In the genomic region with DNA sequence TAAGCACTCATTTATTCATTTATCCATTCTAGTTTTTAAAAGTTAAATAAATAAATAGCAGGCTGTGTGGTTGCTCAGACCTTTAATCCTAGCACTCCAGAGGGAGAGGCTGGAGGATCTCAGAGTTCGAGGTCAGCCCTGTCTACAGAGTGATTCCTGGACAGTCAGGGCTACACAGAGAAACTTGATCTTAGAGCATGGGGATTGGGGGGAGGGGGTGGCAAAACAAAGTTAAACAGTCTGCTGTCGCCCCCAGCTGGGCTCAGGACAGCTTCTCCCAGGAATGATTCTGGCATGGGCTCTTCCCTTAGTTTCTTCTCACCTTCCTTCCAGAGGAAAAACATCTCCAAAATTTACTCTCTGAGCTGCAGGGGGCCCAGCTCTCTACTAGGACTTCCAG, we compare ENCODE assay signal across 17 mouse cellular contexts. TPM values are rescaled to one million over a fixed set of nuclear protein-coding genes. Genes with fewer than 3 reads are reported as not detected.
DNase-seq lines count a peak whose midpoint lies in the region; ATAC-seq and TF ChIP-seq lines count a peak whose summit lies in the region.
"Had no signal": no experiment of that assay in that cellular context is flagged by ENCODE, and none has a peak within 500 bp of the region (broad histone marks: within the 10 kb centered on the region; RNA-seq: fewer than 3 reads in every experiment).

No protein-coding gene starts in this region.

- H3K4me1 ChIP-seq in kidney, postnatal 0 days (replicated peaks; ENCODE audit: insufficient read depth, low read length), result no peaks in the 10 kb centered on the region
- no peaks in the 10 kb centered on the region for H3K4me1 ChIP-seq in kidney, embryonic 15.5 days

- H3K27ac ChIP-seq in kidney, postnatal 0 days, result no peak overlapping the region
- no peak overlapping the region for H3K27ac ChIP-seq in kidney, embryonic 15.5 days
- H3K27ac ChIP-seq: hindbrain, embryonic 13.5 days had no signal

- peak; percentile 28 for DNase-seq in kidney, postnatal 0 days (ENCODE audit: low spot score)
- peak; percentile 9 for DNase-seq in right cerebral cortex, postnatal 4 days
- DNase-seq in right cerebral cortex, adult 18-20 months, result no peak
- peak; percentile 58 for DNase-seq in embryo, embryonic 10 days (ENCODE audit: low spot score)
- no peak for DNase-seq in urinary bladder, postnatal 10 days (ENCODE audit: low spot score)
- DNase-seq: adrenal gland, postnatal 10 days; gastrocnemius, postnatal 10 days; kidney, adult 9 months; thymus, postnatal 36 days had no signal

- no peak overlapping the region for H3K4me2 ChIP-seq in kidney, postnatal 0 days (ENCODE audit: low read length)
- no peak overlapping the region for H3K4me2 ChIP-seq in kidney, embryonic 15.5 days
- H3K4me2 ChIP-seq: heart, embryonic 11.5 days; hindbrain, embryonic 13.5 days had no signal

- 0 out of 2 replicates have a peak, but pooled peaks have one; percentile 52 for ATAC-seq in kidney, postnatal 0 days (replicated peaks; ENCODE audit: low FRiP score, low read depth)
- ATAC-seq in kidney, embryonic 15.5 days (replicated peaks; ENCODE audit: low FRiP score), result no peak
- ATAC-seq in erythroid progenitor cell, adult 5-6 weeks (replicated peaks; ENCODE audit: low FRiP score, poor library complexity, severe bottlenecking), result no peak

- TF ChIP-seq CTCF in kidney, postnatal 0 days (IDR thresholded peaks at IDR 0.05; ENCODE audit: low read depth), result peak; percentile 41; the same call in 1 of the 2 replicates

- no peak overlapping the region for H3K9ac ChIP-seq in kidney, postnatal 0 days (ENCODE audit: low read depth, low read length)
- no peak overlapping the region for H3K9ac ChIP-seq in kidney, embryonic 15.5 days

- WGBS in kidney, postnatal 0 days, result 10% methylated on average over 2 of the region's 2 CpGs
- WGBS in kidney, embryonic 15.5 days, result 5% methylated on average over 2 of the region's 2 CpGs

- H3K4me3 ChIP-seq in kidney, postnatal 0 days (replicated peaks; ENCODE audit: low read depth, low read length), result no peak overlapping the region
- H3K4me3 ChIP-seq in kidney, embryonic 15.5 days (replicated peaks), result no peak overlapping the region
- H3K4me3 ChIP-seq: hindbrain, embryonic 13.5 days had no signal

- H3K9me3 ChIP-seq in kidney, postnatal 0 days (replicated peaks; ENCODE audit: low read length), result no peaks in the 10 kb centered on the region
- H3K9me3 ChIP-seq in kidney, embryonic 15.5 days (replicated peaks), result no peaks in the 10 kb centered on the region
- H3K9me3 ChIP-seq: hindbrain, embryonic 13.5 days had no signal

- H3K36me3 ChIP-seq in kidney, postnatal 0 days (ENCODE audit: insufficient read depth, low read length), result no peaks in the 10 kb centered on the region
- no peaks in the 10 kb centered on the region for H3K36me3 ChIP-seq in kidney, embryonic 15.5 days
- H3K36me3 ChIP-seq: hindbrain, embryonic 13.5 days had no signal

- no peaks in the 10 kb centered on the region for H3K27me3 ChIP-seq in kidney, postnatal 0 days (ENCODE audit: insufficient read depth, low read length)
- H3K27me3 ChIP-seq in kidney, embryonic 15.5 days, result 0 out of 2 replicates have a peak, but pooled peaks cover 4% of the 10 kb centered on the region
- H3K27me3 ChIP-seq: CH12.LX; hindbrain, embryonic 13.5 days had no signal

RNA-seq across cellular contexts. Expression of gene Slc12a1, which starts 3.2 kb away (rescaled TPM):
- 219 and 221 TPM in 2 replicates for polyA plus RNA-seq in kidney, postnatal 0 days (2015; fragmentation: Nextera tagmentation; extraction: Ambion mirVana)
- 38.0 and 41.3 TPM in 2 replicates for polyA plus RNA-seq in kidney, embryonic 15.5 days (2015; fragmentation: Nextera tagmentation; extraction: Ambion mirVana)
- not detected in 2 replicates for total RNA-seq in erythroid progenitor cell, adult 5-6 weeks (2015; ENCODE audit: low replicate concordance)
- not detected in 2 replicates for total RNA-seq in erythroid progenitor cell, adult 5-6 weeks (2017; ENCODE audit: low replicate concordance)
- total RNA-seq: adrenal gland, postnatal 10 days; gastrocnemius, postnatal 10 days had no signal
- polyA plus RNA-seq: heart, embryonic 11.5 days had no signal

RNA-seq across cellular contexts. Expression of gene Ctxn2, which starts 19.0 kb away (rescaled TPM):
- polyA plus RNA-seq in kidney, postnatal 0 days (2015; fragmentation: Nextera tagmentation; extraction: Ambion mirVana), result not detected in 2 replicates
- polyA plus RNA-seq in kidney, embryonic 15.5 days (2015; fragmentation: Nextera tagmentation; extraction: Ambion mirVana), result not detected in 2 replicates
- not detected in 2 replicates for total RNA-seq in erythroid progenitor cell, adult 5-6 weeks (2015; ENCODE audit: low replicate concordance)
- not detected in 2 replicates for total RNA-seq in erythroid progenitor cell, adult 5-6 weeks (2017; ENCODE audit: low replicate concordance)
- total RNA-seq: CH12.LX; gastrocnemius, postnatal 10 days; megakaryocyte-erythroid progenitor cell, adult 5-6 weeks had no signal
- polyA plus RNA-seq: heart, embryonic 11.5 days; limb, embryonic 14.5 days; lung, adult 2 months had no signal

RNA-seq across cellular contexts. Expression of gene Myef2, which starts 32.0 kb away (rescaled TPM):
- polyA plus RNA-seq in kidney, postnatal 0 days (2015; fragmentation: Nextera tagmentation; extraction: Ambion mirVana), result 78.3 and 79.6 TPM in 2 replicates
- polyA plus RNA-seq in kidney, embryonic 15.5 days (2015; fragmentation: Nextera tagmentation; extraction: Ambion mirVana), result 108 and 110 TPM in 2 replicates
- total RNA-seq in erythroid progenitor cell, adult 5-6 weeks (2015; ENCODE audit: low replicate concordance), result 109 and 129 TPM in 2 replicates
- total RNA-seq in erythroid progenitor cell, adult 5-6 weeks (2017; ENCODE audit: low replicate concordance), result 185 and 209 TPM in 2 replicates
- total RNA-seq: CH12.LX had no signal

Comparison
In these comparisons a context has a peak if more than half of its experiments do, and no peak if none do; other contexts are left out.
1. DNase-seq: peak in kidney, postnatal 0 days (single experiment), right cerebral cortex, postnatal 4 days (single experiment) and embryo, embryonic 10 days (single experiment); none in right cerebral cortex, adult 18-20 months (single experiment) and urinary bladder, postnatal 10 days (single experiment).